Mouse (Mus musculus) bone marrow macrophage, adult 2 months (primary cell): Measurements from ENCODE around the gene Vmn1r100.
"Not testable (repeated sequence)": the region's sequence is repeated elsewhere in the genome, so short reads cannot be mapped to it uniquely, and the experiment has no call there.

Source experiments
- CTCF ChIP-seq: IDR thresholded peaks from 2 replicates; pipeline ENCODE4 v1.5.1; 2012; ENCODE audit warnings: low read depth, mild to moderate bottlenecking, low read length, moderate library complexity
- POLR2A ChIP-seq: IDR thresholded peaks from 2 replicates; pipeline ENCODE4 v1.6.1; 2012; ENCODE audit warnings: mild to moderate bottlenecking, low read depth, low read length, borderline replicate concordance

- TF ChIP-seq POLR2A, CTCF: not testable (repeated sequence)
Observed at GRCm38 (mm10) chr7:20375310-20375709, 42.4 kb upstream of the Vmn1r100 start, which contains the start of gene Gm5728.
